Mouse (Mus musculus) kidney, postnatal 4 days (tissue): Measurements from ENCODE around the gene Orc3.
"Not testable (repeated sequence)": the region's sequence is repeated elsewhere in the genome, so short reads cannot be mapped to it uniquely, and the experiment has no call there.

Experiments used
- DNase-seq, 2 experiments: peaks; one replicate each; pipeline ENCODE4 v3.0.0; 2021; ENCODE audit warnings: mixed read lengths in 2 of 2

The Orc3 gene

GRCm38 (mm10) chr4:34581990-34582389 is 32.8 kb downstream of the Orc3 start:
- DNase-seq: no peak

- not testable (repeated sequence) for DNase-seq
Observed at GRCm38 (mm10) chr4:34581489-34581888, 33.3 kb downstream of the Orc3 start.

DNA sequence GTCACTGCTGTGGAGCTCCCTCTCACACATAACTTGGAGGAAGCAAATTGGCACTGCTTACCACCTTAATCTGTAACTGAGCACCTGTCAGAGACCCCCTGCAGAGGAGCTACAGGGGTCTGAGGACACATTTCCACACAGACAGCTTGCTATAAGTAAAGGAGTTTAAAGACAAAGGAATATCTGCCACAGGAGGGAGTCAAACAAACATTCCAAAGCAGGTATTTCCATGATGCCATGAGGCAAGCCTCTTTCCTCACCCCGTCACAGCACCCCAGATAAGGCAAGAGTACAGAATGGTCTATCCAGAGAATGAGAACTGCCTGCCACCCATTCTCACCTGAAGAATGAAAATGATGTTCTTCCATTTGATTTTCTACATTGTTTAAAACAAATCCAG is 35.5 kb downstream of the Orc3 start:
- DNase-seq: no peak

GRCm38 (mm10) chr4:34577028-34577427 is 37.7 kb downstream of the Orc3 start:
- no peak for DNase-seq

DNA sequence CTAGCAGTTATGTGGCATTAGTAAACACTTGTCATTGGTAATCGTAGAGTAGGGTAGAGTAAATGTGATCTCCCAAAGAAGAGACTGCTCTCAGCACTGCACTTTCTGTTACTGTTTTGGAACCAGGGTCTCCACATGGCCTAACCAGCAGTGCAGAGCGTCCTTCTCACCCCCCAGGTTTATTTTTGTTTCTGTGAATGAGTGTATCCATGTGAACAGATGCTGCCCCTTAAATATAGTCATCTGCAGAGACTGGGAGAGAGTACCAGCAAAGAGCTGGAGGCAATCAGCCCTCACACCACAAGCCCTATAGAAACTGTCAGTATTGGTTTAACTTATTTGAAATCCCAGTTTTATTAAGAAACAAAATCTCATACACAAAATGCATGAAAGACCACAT is 41.9 kb downstream of the Orc3 start:
- DNase-seq: no peak

DNA sequence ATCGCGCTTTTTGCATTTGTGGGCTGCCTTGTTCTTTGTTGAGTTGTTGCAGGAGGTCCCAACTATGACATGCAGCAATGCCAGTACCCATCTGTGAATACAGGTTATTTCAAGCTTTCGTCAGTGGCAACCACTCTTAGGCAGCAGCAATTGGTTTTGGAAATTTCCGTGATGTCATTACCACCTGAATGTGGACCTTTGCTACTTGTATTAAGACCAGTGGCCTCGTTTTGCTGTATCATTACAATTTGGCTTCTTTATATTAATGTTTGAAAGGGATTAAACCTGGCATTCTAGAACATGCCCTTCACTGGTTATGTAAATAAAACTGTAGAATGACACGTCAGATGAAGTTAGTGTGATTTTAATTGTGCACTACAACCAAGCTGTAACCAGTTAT is 48.5 kb downstream of the Orc3 start:
- no peak for DNase-seq

DNA sequence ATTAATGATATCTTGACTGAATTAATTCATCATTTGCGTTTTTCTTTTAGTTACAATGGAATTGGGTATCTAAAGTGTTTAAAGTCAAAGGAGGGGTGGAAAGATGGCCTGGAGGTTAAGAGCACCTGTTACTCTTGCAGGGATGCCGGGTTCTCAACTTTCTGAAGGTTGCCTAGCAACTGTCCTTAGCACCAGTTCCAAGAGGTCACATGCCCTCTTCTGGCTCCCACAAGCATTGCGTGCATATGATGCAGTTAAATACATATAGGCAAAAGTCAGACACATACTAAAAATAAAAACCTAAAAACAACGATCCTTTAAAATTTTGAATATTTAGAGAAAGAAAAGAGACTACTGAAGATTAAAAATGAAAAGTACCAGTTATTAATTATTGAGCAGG is 53.8 kb downstream of the Orc3 start:
- peak; percentile 54 to 65 for DNase-seq

- no peak for DNase-seq
Observed at GRCm38 (mm10) chr4:34556183-34556582, 58.6 kb downstream of the Orc3 start.

GRCm38 (mm10) chr4:34555604-34556003 is 59.1 kb downstream of the Orc3 start:
- DNase-seq: no peak

DNA sequence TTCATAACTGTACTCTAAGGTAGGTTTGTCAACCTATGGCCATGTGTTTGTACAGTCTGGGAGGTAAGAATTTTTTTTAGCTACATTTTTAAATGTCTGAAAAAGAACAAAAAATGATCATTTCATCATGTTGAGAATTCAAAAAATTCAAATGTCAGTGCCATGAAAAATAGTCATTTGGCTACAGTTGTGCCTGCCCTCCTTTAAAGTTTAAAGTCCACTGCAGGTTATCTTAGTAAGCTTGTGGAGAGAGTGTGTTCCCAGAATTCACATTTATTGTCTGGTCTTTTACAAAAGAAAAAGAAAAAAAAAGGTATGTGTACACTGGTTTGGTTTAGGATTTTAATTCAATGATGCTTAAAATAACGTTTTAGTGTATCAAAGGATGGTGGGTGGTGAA is 60.1 kb downstream of the Orc3 start:
- DNase-seq: no peak

DNA sequence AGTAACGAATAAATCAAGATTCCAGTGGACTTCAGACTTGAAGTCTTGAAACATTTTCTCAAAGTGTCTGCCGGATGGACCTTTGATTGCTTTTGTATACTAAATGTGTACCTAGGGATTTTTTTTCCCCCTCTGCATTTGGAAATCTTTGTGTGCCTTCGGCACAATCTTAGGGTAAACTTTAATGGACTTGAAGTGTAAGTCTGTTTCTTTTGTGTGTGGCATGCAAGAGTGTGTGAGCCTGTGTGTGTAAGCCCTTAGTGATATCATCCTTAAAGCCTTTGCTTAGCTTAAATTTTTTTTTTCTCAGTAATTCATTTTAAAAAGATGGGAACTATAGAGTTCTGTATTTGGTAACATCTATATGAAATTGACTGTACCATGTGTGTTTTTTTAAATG is 62.8 kb downstream of the Orc3 start:
- no peak for DNase-seq

DNA sequence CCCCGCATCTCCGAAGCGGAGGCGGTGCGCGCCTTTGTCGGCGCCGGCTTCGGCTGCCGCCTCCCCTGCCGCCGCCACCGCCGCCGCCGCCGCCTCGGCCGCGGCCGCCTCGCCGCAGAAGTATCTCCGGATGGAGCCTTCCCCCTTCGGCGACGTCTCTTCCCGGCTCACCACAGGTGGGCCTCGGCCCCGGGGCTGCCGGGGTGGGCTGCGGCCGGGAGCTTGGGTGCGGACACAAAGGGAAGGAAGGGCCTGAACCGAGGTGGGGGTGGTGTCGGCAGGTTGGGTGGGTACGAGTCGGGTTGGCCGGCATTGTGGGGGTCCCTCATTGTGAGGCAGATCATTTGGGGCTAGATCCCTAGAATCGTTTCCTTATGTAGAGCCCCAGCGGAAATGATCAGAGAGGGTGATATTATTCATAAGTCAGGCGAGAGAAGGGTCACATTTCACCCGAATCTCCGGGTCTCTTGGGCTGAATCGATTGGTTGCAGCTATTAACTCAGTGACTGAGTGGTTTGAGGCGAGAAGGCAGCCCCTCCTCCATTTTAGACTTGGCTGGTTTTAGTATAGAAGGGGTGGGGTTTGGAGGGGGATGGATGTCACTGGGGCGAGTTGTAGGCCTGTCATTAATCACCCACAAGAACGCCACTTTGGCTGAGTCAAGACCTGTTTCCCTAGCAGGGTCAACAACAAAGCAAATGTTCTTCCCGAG is 63.5 kb downstream of the Orc3 start:
- DNase-seq: peak; percentile 65 to 78

DNA sequence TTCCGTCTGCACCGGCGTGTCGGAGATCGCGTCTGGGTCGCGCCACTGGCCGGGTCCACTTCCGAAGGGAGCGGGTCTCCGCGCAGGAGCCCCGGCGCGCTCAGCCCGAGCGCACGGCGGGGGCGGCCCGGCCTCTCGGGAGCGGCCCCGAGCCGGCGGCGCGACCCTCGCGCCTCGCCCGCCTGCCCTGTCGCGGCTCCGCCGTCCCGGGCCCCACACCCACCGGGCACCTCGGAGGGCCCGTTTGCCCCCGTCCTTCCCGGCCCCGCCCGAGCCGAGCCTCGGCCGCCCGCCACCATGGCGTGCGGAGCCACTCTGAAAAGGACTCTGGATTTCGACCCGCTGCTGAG is 64.0 kb downstream of the Orc3 start, which contains the start of gene Akirin2:
TSS of gene Akirin2 (plus strand) at position 190 of the 350 bp plus-strand sequence.
- DNase-seq: peak in 1 of 2 experiments; percentile 67

GRCm38 (mm10) chr4:34549981-34550747 is 64.6 kb downstream of the Orc3 start:
- DNase-seq: peak; percentile 96 to 97

DNA sequence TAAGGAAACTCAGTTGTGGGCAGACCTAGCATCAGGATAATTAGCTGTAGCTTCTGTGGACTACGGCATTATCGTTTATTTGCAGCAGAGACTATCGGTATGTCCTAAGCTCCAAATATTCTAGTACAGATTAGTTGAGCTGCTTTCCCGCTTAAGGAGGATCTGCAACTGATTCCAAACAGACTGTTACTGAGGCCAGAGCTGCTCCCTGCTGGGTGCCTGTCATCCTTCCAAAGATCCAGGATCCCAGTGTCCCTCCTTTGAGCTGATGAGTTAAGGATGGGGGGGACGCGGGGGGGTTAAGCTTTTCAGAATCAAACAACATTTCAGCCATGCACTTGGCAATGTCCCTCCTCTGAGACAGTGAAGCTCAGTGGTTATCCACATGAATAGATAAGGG is 84.8 kb downstream of the Orc3 start:
- no peak for DNase-seq

- DNase-seq: no peak
Observed at GRCm38 (mm10) chr4:34529379-34529778, 85.4 kb downstream of the Orc3 start.

- DNase-seq: no peak
Observed at GRCm38 (mm10) chr4:34528430-34529100, 86.2 kb downstream of the Orc3 start.

GRCm38 (mm10) chr4:34526771-34527170 is 88.0 kb downstream of the Orc3 start:
- DNase-seq: no peak

DNA sequence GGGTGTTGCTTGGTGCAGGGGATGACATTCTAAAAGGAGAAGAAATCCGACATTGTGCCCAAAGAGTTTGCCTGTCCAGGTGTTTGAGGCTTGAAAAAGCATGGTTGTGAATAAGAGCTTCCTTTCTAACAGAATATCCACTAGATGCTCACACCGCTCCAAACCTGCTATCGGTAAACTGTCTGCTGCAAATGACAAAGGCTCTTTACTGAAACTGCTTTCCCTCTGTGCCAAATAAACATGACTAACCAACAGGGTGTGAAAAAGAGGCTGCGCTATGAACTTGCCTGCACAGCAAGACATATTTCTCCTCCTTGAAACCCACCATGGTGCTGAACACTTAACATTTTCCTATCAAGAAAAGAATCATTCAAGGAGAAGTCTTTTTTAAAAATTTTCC is 91.2 kb downstream of the Orc3 start:
- DNase-seq: no peak

- no peak for DNase-seq
Observed at GRCm38 (mm10) chr4:34522846-34523245, 91.9 kb downstream of the Orc3 start.
